Mouse (Mus musculus) liver, adult 2 months (tissue): ENCODE results near the gene Gm27029. TPM values are rescaled to one million over a fixed set of nuclear protein-coding genes. Genes with fewer than 3 reads are reported as not detected.
"Not testable (repeated sequence)": the region's sequence is repeated elsewhere in the genome, so short reads cannot be mapped to it uniquely, and the experiment has no call there.

Experiments used
- DNase-seq: peaks from one replicate; pipeline ENCODE4 v3.0.0-alpha.2; 2011; ENCODE audit warnings: low read depth, low spot score; ENCODE audit errors: extremely low read depth
- H3K27ac ChIP-seq: fragments of 200-500 bp; replicated peaks from 2 replicates; pipeline ENCODE4 v1.5.1; 2012; ENCODE audit warnings: low read depth, mild to moderate bottlenecking, control low read depth, inconsistent platforms, low read length; ENCODE audit not compliant: insufficient read depth
- H3K27me3 ChIP-seq: fragments of 200-500 bp; 2 replicates; pipeline ENCODE4 v1.6.1; 2012; ENCODE audit warnings: mild to moderate bottlenecking, moderate library complexity, low read length, inconsistent platforms; ENCODE audit not compliant: control insufficient read depth, insufficient read depth
- H3K36me3 ChIP-seq: fragments of 200-500 bp; 2 replicates; pipeline ENCODE4 v1.6.1; 2012; ENCODE audit warnings: low read length, inconsistent platforms; ENCODE audit not compliant: control insufficient read depth, insufficient read depth
- H3K4me1 ChIP-seq: fragments of 200-500 bp; 2 replicates; pipeline ENCODE4 v1.6.1; 2011; ENCODE audit warnings: low read length; ENCODE audit not compliant: control insufficient read depth, insufficient read depth
- H3K4me3 ChIP-seq: fragments of 200-500 bp; 2 replicates; pipeline ENCODE4 v1.5.1; 2011; ENCODE audit warnings: low read depth, mild to moderate bottlenecking, control low read depth, low read length, moderate library complexity; ENCODE audit not compliant: insufficient read depth
- H3K79me2 ChIP-seq: fragments of 200-500 bp; 2 replicates; pipeline ENCODE4 v1.6.1; 2012; ENCODE audit warnings: inconsistent platforms, mild to moderate bottlenecking, low read length, moderate library complexity; ENCODE audit not compliant: control insufficient read depth, insufficient read depth
- H3K9ac ChIP-seq: fragments of 200-500 bp; 2 replicates; pipeline ENCODE4 v1.6.1; 2012; ENCODE audit warnings: low read depth, mild to moderate bottlenecking, control low read depth, inconsistent platforms, low read length
- CTCF ChIP-seq: fragments of 200-500 bp; IDR thresholded peaks from 2 replicates; pipeline ENCODE4 v1.5.1; 2011; ENCODE audit warnings: low read depth, low read length, control low read depth
- POLR2A ChIP-seq: fragments of 200-500 bp; IDR thresholded peaks from 2 replicates; pipeline ENCODE4 v1.6.1; 2011; ENCODE audit warnings: low read length, control low read depth; ENCODE audit not compliant: insufficient read depth; ENCODE audit errors: extremely low read depth
- WGBS: fragments of 180-500 bp; shearing (Covaris S2); methylation state at CpG from one replicate; pipeline ENCODE4 v1.1.7; 2018; 5-methylcytosine and 5-hydroxymethylcytosine counted together
- polyA plus RNA-seq: library from polyadenylated mRNA; depleted of rRNA; stranded (reverse); fragments of >200 nt; gene quantifications from 2 replicates; pipeline ENCODE4 v1.2.3, GENCODE M21; 2012; rRNA removed
- total RNA-seq: library from RNA; depleted of rRNA; stranded (reverse); fragments of >200 nt; gene quantifications from 2 replicates; pipeline ENCODE4 v1.2.3, GENCODE M21; 2014; rRNA removed

The Gm27029 gene
- total RNA-seq: 0.20 and 0.65 TPM in 2 replicates
- polyA plus RNA-seq: 0.10 and 0.37 TPM in 2 replicates

DNA sequence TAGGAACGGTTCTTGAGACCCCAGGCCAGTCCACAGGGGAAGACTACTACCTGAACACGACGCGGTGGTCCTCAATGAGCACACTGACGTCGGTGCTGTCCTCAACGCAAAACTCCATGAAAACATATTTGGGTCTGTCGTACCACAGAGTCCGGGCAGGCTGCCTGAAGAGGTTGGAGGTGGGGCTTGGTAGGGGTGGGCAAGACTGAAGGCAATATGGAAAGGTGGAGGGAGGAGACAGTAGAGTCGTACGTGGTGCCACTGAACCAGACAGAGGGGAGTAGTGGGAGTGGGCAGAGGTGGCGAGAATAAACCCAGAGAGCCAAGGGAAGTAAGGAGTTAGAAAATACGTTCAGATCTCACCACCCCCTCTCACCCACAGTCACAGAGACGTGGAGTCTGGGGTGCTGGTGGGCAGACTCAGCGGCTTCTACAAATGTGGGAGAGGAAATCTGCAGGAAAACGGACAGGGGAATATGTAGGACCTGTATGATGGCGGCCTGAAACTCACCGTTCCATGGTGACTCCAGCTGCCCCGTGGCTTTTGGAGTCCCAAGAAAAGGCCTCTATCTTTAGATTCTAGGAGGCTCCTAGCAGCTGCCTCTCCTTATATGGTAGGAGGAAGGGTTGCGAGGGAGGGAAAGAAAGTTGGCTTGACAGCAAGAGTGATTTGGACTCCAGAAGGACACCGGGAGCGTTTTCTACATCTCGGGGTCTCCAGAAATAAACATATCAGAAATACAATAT is at the start of gene Gm27029:
Gene Gm27029, minus strand, starts transcription at position 692 of the 747 bp plus-strand sequence.
- no peak for DNase-seq
- Histone ChIP-seq H3K9ac (peak within 1 kb of the TSS; percentile 95), H3K4me1 (peaks cover 14% of the 10 kb centered on the region), H3K79me2 (peaks cover 11% of the 10 kb centered on the region; the same call in 1 of the 2 replicates), H3K4me3 (peak within 1 kb of the TSS; percentile 97), H3K27ac (peak within 1 kb of the TSS; percentile 72), H3K36me3 (no peaks in the 10 kb centered on the region), H3K27me3 (no peaks in the 10 kb centered on the region)
- 10% methylated on average over 23 of the region's 23 CpGs for WGBS
- no peak for TF ChIP-seq POLR2A
- TF ChIP-seq CTCF: no peak

DNA sequence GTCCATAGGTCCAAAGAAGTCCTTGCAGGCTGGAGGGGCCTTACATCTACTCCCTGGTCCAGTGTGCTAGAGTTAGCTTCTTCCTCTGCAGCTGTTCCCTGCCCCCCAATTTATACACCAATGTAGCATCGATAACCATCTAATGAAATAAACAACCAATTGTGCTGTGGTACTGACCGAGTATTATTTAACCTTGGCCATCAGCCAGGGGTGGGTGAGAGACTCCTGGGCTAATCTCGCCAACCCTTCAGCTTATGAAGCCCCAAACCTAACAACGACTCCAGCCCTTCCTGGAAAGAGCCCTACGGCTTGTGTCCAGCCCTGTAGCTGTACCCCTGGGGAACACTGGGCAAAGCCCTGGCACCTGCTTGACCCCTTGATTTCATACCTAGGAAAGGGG is 49.7 kb upstream of the Gm27029 start:
- DNase-seq: no peak
- H3K4me3 ChIP-seq: no peak overlapping the region
- TF ChIP-seq POLR2A (no peak), CTCF (no peak)
- H3K27ac ChIP-seq: no peak overlapping the region
- no peaks in the 10 kb centered on the region for H3K36me3 ChIP-seq
- WGBS: 82% methylated on average over 5 of the region's 5 CpGs
- H3K79me2 ChIP-seq: no peaks in the 10 kb centered on the region
- no peak overlapping the region for H3K9ac ChIP-seq
- no peaks in the 10 kb centered on the region for H3K27me3 ChIP-seq
- peaks cover 5% of the 10 kb centered on the region for H3K4me1 ChIP-seq

DNA sequence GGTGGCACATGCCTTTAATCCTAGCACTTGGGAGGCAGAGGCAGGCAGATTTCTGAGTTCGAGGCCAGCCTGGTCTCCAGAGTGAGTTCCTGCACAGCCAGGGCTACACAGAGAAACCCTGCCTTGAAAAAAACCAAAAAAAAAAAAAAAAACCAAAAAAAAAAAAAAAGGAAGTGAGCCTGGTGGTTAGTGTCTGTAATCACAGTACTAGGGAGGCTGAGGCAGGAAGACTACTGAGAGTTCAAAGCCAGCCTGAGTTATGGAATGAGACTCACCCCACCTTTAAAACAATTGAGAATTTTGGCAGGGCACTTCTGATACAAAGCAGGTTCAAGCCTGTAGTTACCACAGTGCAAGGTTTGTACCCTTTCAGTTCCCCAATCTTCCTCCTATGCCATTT is 49.1 kb upstream of the Gm27029 start:
- H3K9ac ChIP-seq, H3K4me3 ChIP-seq, H3K27me3 ChIP-seq, H3K79me2 ChIP-seq, H3K27ac ChIP-seq, DNase-seq, H3K4me1 ChIP-seq, H3K36me3 ChIP-seq: not testable (repeated sequence)
- WGBS: 61% methylated on average over 1 of the region's 1 CpGs

DNA sequence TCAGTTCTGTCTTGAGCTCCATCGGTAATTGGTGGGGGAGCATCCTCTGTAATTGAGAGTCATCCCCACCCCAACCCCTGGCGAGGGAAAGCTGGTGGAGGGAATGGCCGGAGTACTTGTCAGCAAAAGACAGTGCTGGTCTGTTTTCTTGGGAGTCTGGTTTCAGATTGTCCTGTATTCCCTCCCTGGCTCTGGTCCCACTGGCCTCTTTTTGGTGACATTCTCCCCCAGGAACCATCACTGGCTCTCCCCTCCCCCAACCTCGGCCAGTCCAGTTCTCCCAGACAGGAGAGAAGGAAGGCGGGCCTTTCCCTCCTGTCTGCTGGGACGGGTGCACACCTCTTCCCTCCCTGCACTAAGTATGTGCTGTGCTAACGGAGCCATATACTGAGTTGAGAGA is 47.7 kb upstream of the Gm27029 start:
- no peak for TF ChIP-seq CTCF
- TF ChIP-seq POLR2A: no peak
- 72% methylated on average over 7 of the region's 7 CpGs for WGBS
- H3K27ac ChIP-seq: no peak overlapping the region
- no peaks in the 10 kb centered on the region for H3K36me3 ChIP-seq
- no peaks in the 10 kb centered on the region for H3K27me3 ChIP-seq
- no peak overlapping the region for H3K4me3 ChIP-seq
- no peak overlapping the region for H3K9ac ChIP-seq
- no peaks in the 10 kb centered on the region for H3K4me1 ChIP-seq
- no peaks in the 10 kb centered on the region for H3K79me2 ChIP-seq
- DNase-seq: no peak

DNA sequence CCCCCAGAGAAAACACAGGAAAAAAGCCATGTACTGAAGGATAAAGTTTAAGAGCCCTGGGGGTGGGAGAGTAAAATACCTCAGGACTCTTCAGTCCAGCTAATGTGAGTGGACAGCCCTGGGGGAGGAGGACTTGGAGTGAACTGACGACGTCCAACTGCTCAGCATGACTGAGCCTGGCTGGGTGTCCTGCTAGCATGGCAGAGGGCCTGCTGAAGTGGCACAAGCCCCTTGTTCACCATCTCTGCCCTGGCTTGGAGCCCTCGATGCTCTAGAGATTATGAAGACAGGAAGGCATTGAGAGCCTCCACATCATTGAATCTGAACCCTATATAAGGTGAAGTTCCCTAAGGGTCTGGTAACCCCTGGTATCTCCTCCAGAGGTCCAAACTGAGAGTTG is 47.3 kb upstream of the Gm27029 start:
- DNase-seq: no peak
- TF ChIP-seq POLR2A (no peak), CTCF (no peak)
- H3K4me1 ChIP-seq: peaks cover 1% of the 10 kb centered on the region; the same call in 1 of the 2 replicates
- no peak overlapping the region for H3K27ac ChIP-seq
- H3K27me3 ChIP-seq: no peaks in the 10 kb centered on the region
- WGBS: 89% methylated on average over 3 of the region's 3 CpGs
- no peaks in the 10 kb centered on the region for H3K36me3 ChIP-seq
- H3K9ac ChIP-seq: no peak overlapping the region
- no peaks in the 10 kb centered on the region for H3K79me2 ChIP-seq
- no peak overlapping the region for H3K4me3 ChIP-seq

- H3K27me3 ChIP-seq: no peaks in the 10 kb centered on the region
- WGBS: 78% methylated on average over 7 of the region's 7 CpGs
Observed at GRCm38 (mm10) chr11:101470206-101470605, 45.6 kb upstream of the Gm27029 start.

More at GRCm38 (mm10) chr11:101470206-101470605, 45.6 kb upstream of the Gm27029 start:
- Histone ChIP-seq H3K36me3 (no peaks in the 10 kb centered on the region), H3K79me2 (no peaks in the 10 kb centered on the region), H3K9ac (no peak overlapping the region), H3K27ac (no peak overlapping the region), H3K4me1 (peaks cover 1% of the 10 kb centered on the region; the same call in 1 of the 2 replicates), H3K4me3 (no peak overlapping the region)
- DNase-seq: no peak
- no peak for TF ChIP-seq POLR2A
